Mouse (Mus musculus) liver, embryonic 14.5 days (tissue): Measurements from ENCODE around the gene 1700021F07Rik. TPM values are rescaled to one million over a fixed set of nuclear protein-coding genes. Genes with fewer than 3 reads are reported as not detected.

Source experiments
- ATAC-seq: fragments of 200-750 bp; cut with Nextera tagmentation; 2 replicates; pipeline ENCODE4 v1.8.0; 2017; ENCODE audit warnings: moderate number of reproducible peaks, mild to moderate bottlenecking, moderate library complexity; ENCODE audit not compliant: insufficient read depth
- DNase-seq, 3 experiments: peaks; one replicate each; pipeline ENCODE4 v3.0.0-alpha.2; 2012 to 2013; ENCODE audit warnings: low read depth in 3 of 3, low spot score in 3 of 3
- H3K27ac ChIP-seq: fragments of 300-500 bp; sonication (generic); 2 replicates; pipeline ENCODE4 v1.5.1; 2014; ENCODE audit warnings: moderate library complexity, mild to moderate bottlenecking, control low read depth, inconsistent platforms
- H3K27me3 ChIP-seq: fragments of 300-500 bp; sonication (generic); 2 replicates; pipeline ENCODE4 v1.6.1; 2014; ENCODE audit warnings: mild to moderate bottlenecking, low read length, moderate library complexity; ENCODE audit not compliant: control insufficient read depth, insufficient read depth
- H3K36me3 ChIP-seq: fragments of 300-500 bp; sonication (generic); replicated peaks from 2 replicates; pipeline ENCODE4 v1.6.1; 2014; ENCODE audit warnings: low read depth; ENCODE audit not compliant: control insufficient read depth, insufficient read depth
- H3K4me1 ChIP-seq, 2 experiments: fragments of 200-500 bp in 1 of 2; fragments of 300-500 bp in 1 of 2; sonication (generic) in 1 of 2; replicated peaks; 2 replicates each; pipeline ENCODE4 v1.6.1; 2012 to 2014; ENCODE audit warnings: antibody characterized with exemption in 1 of 2, inconsistent platforms in 1 of 2, low read length in 1 of 2; ENCODE audit not compliant: control insufficient read depth in 2 of 2, insufficient read depth in 2 of 2
- H3K4me2 ChIP-seq: fragments of 300-500 bp; sonication (generic); 2 replicates; pipeline ENCODE4 v1.6.1; 2014; ENCODE audit warnings: low read depth, mild to moderate bottlenecking, control low read depth, moderate library complexity
- H3K4me3 ChIP-seq, 2 experiments: fragments of 200-500 bp in 1 of 2; fragments of 300-500 bp in 1 of 2; sonication (generic) in 1 of 2; 2 replicates each; pipeline ENCODE4 v1.5.1; 2012 to 2014; ENCODE audit warnings: low read depth in 2 of 2, low read length in 2 of 2, mild to moderate bottlenecking in 2 of 2, control low read depth in 1 of 2, inconsistent platforms in 1 of 2, moderate library complexity in 1 of 2; ENCODE audit not compliant: insufficient read depth in 1 of 2
- H3K9ac ChIP-seq: fragments of 300-500 bp; sonication (generic); replicated peaks from 2 replicates; pipeline ENCODE4 v1.6.1; 2014; ENCODE audit warnings: mild to moderate bottlenecking, control low read depth, moderate library complexity
- H3K9me3 ChIP-seq: fragments of 300-500 bp; sonication (generic); 2 replicates; pipeline ENCODE4 v1.6.1; 2016; ENCODE audit warnings: low read length, mixed read lengths; ENCODE audit not compliant: control insufficient read depth
- CTCF ChIP-seq: IDR thresholded peaks from 2 replicates; pipeline ENCODE4 v1.5.1; 2016; ENCODE audit warnings: antibody characterized with exemption, low read depth, control low read depth
- EP300 ChIP-seq: IDR thresholded peaks from 2 replicates; pipeline ENCODE4 v1.6.1; 2016; ENCODE audit warnings: antibody characterized with exemption, low read depth
- WGBS: fragments of 180-500 bp; shearing (Covaris S2); extraction: QIAGEN DNeasy Blood & Tissue Kit; methylation state at CpG from one replicate; pipeline ENCODE4 v1.1.7; 2014; ENCODE audit not compliant: insufficient replicate concordance; 5-methylcytosine and 5-hydroxymethylcytosine counted together
- polyA plus RNA-seq, 2 experiments: library from polyadenylated mRNA; depleted of rRNA in 1 of 2; stranded (reverse) in 1 of 2; unstranded in 1 of 2; fragments of >200 nt; fragmentation: Nextera tagmentation in 1 of 2; extraction: Ambion mirVana in 1 of 2; gene quantifications; 2 replicates each; pipeline versions ENCODE4 v1.2.1 to v1.2.3; 2012 to 2014

Gene 1700021F07Rik
- polyA plus RNA-seq, 2 experiments, result not detected

- Histone ChIP-seq H3K27ac (no peak overlapping the region), H3K36me3 (no peaks in the 10 kb centered on the region), H3K4me2 (no peak overlapping the region), H3K4me1 (no peaks in the 10 kb centered on the region), H3K9ac (no peak overlapping the region), H3K4me3 (no peak overlapping the region), H3K27me3 (no peaks in the 10 kb centered on the region), H3K9me3 (no peaks in the 10 kb centered on the region)
- WGBS, result 29% methylated on average over 7 of the region's 7 CpGs
- ATAC-seq (no peak), DNase-seq (no peak)
- TF ChIP-seq EP300, result no peak
- no peak for TF ChIP-seq CTCF
Measured at GRCm38 (mm10) chr2:173534581-173534980, 12.2 kb downstream of the 1700021F07Rik start.

DNA sequence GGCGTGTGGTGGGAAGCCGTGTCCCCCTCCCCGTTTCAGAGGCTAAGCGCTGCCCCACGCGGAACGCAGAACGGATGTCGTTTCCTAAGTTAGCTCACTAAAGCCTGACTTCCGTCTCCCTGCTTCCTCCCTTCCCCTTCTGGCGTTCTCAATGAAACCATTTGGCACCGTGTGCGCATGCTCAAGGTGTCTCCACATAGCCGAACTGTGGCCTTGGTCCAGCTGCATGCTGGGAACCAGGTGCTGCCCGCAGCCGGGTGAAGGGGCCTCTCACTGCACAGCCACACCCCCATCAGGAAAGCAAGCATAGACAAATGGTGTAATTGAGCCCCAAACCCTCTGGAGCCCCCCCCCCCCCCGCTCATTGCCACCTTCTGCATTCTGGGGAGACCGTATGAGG is 13.0 kb downstream of the 1700021F07Rik start:
- H3K27ac ChIP-seq, result no peak overlapping the region
- H3K4me2 ChIP-seq, result no peak overlapping the region
- ATAC-seq (no peak), DNase-seq (no peak)
- H3K36me3 ChIP-seq, result no peaks in the 10 kb centered on the region
- 72% methylated on average over 18 of the region's 18 CpGs for WGBS
- no peaks in the 10 kb centered on the region for H3K4me1 ChIP-seq
- no peak overlapping the region for H3K9ac ChIP-seq
- no peak overlapping the region for H3K4me3 ChIP-seq
- H3K9me3 ChIP-seq, result no peaks in the 10 kb centered on the region
- TF ChIP-seq CTCF (no peak), EP300 (no peak)
- no peaks in the 10 kb centered on the region for H3K27me3 ChIP-seq

- Histone ChIP-seq H3K27me3 (no peaks in the 10 kb centered on the region), H3K9me3 (no peaks in the 10 kb centered on the region), H3K27ac (no peak overlapping the region), H3K4me2 (no peak overlapping the region), H3K9ac (no peak overlapping the region), H3K36me3 (no peaks in the 10 kb centered on the region), H3K4me3 (no peak overlapping the region), H3K4me1 (no peaks in the 10 kb centered on the region)
- ATAC-seq (no peak), DNase-seq (no peak)
- no peak for TF ChIP-seq EP300
- no peak for TF ChIP-seq CTCF
- WGBS, result 70% methylated on average over 9 of the region's 9 CpGs
Measured at GRCm38 (mm10) chr2:173535886-173536285, 13.5 kb downstream of the 1700021F07Rik start.

- no peak overlapping the region for H3K4me3 ChIP-seq
- no peaks in the 10 kb centered on the region for H3K4me1 ChIP-seq
- ATAC-seq (no peak), DNase-seq (no peak)
- no peak overlapping the region for H3K4me2 ChIP-seq
- no peaks in the 10 kb centered on the region for H3K27me3 ChIP-seq
- H3K27ac ChIP-seq, result no peak overlapping the region
- no peaks in the 10 kb centered on the region for H3K36me3 ChIP-seq
- TF ChIP-seq EP300 (no peak), CTCF (no peak)
- no peak overlapping the region for H3K9ac ChIP-seq
- H3K9me3 ChIP-seq, result no peaks in the 10 kb centered on the region
- WGBS, result 67% methylated on average over 15 of the region's 15 CpGs
Measured at GRCm38 (mm10) chr2:173539781-173540180, 17.4 kb downstream of the 1700021F07Rik start.

GRCm38 (mm10) chr2:173541748-173542147 is 19.4 kb downstream of the 1700021F07Rik start:
- Histone ChIP-seq H3K9me3 (no peaks in the 10 kb centered on the region), H3K36me3 (no peaks in the 10 kb centered on the region), H3K4me3 (no peak overlapping the region), H3K4me1 (no peaks in the 10 kb centered on the region), H3K27me3 (no peaks in the 10 kb centered on the region), H3K27ac (no peak overlapping the region), H3K4me2 (no peak overlapping the region), H3K9ac (no peak overlapping the region)
- no peak for DNase-seq
- WGBS, result 15% methylated on average over 4 of the region's 4 CpGs
- ATAC-seq, result no peak
- no peak for TF ChIP-seq EP300
- no peak for TF ChIP-seq CTCF
